Mouse (Mus musculus) erythroid progenitor cell, adult 5-6 weeks (primary cell): ENCODE results near the gene Ext2. TPM values are rescaled to one million over a fixed set of nuclear protein-coding genes. Genes with fewer than 3 reads are reported as not detected.

Experiments
- ATAC-seq: replicated peaks from 2 replicates; pipeline ENCODE4 v1.8.0; 2016; ENCODE audit warnings: moderate number of reproducible peaks, mild to moderate bottlenecking, moderate TSS enrichment, inconsistent platforms; ENCODE audit not compliant: poor library complexity, low FRiP score, severe bottlenecking
- total RNA-seq, 2 experiments: library from RNA; stranded (forward) in 1 of 2; stranded (reverse) in 1 of 2; fragments of 150-400 nt in 1 of 2; fragments of 186-747, 209-891 nt in 1 of 2; gene quantifications; 2 replicates each; pipeline versions ENCODE4 v1.2.3 to v1.2.4; 2015 to 2017; ENCODE audit warnings: low replicate concordance in 2 of 2

The Ext2 gene
- total RNA-seq, 2 experiments from 2014 or later, result 7.0 to 10.1 TPM

DNA sequence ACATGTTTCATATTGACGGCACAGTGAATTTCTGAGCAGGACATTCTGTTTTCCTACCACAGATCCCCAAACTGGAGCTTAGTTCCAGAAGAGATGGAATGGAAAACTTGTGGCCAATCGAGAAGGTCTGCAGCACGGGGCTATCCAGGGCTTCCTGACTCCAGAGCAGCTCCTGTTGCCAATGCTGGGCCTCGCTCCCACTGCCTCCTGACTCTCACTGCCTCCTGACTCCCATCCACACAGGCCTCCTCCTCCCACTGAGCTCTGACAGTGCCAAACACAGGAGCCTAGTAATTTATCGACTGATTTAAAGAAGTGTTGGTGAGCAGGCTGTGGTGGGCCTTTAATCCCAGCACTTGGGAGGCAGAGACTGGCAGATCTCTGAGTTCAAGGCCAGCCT is 14.3 kb downstream of the Ext2 start:
- ATAC-seq, result no peak

DNA sequence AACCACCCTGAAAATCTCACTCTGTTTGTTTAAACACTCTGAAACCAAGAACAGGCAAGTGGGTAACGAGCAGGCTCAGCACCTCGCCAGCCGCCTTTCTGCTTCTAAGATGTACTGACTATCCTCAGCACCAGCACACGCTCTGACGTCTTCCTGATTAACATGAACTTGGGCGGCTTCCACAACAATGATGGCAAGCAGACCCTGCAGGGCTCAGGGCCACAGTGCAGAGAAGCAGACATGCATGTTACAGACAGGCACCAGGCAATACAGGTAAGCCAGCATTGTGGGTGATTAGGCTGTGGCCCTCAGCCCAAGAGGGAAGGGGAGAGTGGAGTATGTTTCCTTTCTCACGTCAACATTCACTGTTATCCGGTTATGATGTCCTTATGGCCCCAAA is 14.9 kb downstream of the Ext2 start:
- ATAC-seq, result no peak

DNA sequence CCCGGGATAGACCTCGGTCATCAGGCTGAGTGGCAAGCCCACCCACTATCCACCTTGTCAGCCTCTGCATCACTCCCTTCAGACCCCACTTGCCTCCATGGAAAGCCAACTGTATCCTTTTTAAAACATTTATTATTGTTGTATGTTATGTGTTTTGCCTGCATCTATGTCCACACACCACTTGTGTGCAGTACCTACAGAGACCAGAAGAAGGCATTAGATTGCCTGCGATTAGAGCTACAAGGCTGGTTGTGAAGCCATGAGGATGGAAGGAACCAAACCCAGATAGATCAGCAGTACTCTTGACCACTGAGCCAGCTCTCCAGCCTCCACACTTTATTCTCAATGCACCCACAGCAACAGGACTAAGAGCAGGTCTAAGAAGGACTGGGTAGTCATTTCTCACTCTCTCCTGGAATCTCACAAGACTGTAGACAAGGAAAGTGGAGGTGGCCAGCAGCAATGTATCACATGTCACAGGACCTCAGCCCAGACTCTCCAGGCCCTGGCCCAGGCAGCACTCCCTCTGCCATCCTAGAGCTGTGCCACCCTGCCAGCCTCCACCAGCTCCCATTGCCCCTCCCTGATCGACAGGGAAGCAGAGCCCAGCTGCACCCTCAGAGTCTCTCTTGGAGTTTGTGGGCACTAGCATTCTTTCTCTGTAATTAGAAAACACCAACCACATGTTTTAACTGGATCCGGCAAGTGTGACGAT is 15.7 kb downstream of the Ext2 start:
- no peak for ATAC-seq

GRCm38 (mm10) chr2:93805523-93805922 is 16.8 kb downstream of the Ext2 start:
- ATAC-seq, result no peak

- no peak for ATAC-seq
Measured at GRCm38 (mm10) chr2:93805066-93805465, 17.3 kb downstream of the Ext2 start.

- no peak for ATAC-seq
Measured at GRCm38 (mm10) chr2:93802947-93803346, 19.4 kb downstream of the Ext2 start.

DNA sequence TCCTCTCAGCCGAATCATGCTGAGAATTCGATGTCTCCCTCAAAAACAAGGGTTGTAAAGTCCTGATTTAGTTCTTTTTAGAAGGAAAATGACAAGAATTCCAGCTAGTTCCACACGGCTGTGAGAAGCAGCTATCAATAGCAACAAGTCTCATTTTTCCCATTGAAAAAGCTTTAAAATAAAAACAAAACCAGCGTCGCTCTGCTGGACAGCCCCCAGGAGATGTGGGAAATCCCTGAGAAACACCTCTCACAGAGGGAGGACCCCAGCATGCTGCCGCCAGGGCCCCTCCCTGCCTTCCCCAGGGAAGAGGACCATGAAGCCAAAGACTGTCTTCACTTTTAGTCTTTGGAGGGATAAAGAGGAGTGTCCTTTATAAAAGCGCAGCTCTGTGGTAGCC is 21.3 kb downstream of the Ext2 start:
- no peak for ATAC-seq

- ATAC-seq, result no peak
Measured at GRCm38 (mm10) chr2:93797162-93797795, 25.1 kb downstream of the Ext2 start.

DNA sequence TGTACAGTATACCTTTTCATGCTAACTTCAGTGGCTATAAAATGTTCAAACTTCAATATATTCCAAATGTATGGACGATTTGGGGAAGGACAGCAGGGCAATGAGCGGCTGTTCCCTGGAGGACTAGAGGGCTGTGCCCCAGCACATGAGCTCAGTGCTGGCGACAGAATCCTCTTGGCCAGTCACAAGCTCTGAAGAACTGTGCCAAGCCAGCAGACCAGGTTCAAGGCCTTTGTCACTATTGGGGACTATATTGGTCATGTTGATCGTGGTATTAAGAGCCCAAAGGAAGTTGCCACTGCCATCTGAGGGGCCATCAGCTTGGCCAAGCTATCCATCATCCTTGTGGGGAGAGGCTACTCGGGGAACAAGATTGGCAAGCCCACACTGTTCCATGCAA is 28.0 kb downstream of the Ext2 start:
- no peak for ATAC-seq

DNA sequence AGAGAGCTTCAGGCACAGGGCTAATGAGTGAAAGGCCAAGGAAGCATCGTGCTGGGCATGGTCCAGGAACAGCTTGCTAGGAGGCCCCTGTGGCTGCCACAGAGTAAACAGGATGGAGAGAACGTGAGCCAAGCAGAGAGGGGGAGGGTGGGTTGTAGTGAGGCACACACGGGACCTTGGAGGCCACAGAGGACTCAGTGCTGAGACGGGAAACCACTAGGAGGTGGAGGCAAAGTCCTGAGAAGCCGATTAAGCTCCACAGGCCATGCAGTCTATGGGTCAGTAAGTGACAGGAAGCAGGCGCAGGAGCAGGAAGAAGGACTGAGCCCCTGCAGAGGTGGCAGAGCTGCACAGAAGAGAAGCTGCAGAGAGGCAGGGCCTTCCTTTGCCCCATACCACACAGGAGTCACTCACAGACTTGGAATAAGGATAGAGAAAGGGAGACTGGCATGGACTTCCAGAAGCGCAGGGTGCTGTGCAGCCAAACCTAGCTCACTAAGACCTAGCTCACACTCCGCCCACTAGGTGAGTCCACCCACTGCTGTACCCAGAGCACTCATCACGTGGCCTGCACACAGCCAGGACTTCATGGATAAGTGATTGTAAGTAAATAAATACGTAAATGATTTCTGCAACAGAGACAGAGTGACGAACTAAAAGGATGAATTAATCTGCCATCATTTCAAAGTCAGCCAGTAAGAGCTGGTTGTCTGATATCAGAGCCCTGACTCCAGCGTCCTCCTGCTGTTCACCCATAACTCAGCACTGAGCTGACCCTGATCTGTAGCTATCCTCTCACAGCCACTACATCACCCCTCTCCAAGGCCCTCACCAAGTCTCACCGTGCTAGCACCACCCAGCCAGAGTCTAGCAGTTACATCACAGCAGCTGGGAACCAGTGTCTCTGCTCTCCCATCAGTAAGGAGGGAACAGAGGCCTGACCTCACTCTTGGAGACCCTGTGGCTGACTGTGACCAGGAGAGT is 30.6 kb downstream of the Ext2 start:
- no peak for ATAC-seq

DNA sequence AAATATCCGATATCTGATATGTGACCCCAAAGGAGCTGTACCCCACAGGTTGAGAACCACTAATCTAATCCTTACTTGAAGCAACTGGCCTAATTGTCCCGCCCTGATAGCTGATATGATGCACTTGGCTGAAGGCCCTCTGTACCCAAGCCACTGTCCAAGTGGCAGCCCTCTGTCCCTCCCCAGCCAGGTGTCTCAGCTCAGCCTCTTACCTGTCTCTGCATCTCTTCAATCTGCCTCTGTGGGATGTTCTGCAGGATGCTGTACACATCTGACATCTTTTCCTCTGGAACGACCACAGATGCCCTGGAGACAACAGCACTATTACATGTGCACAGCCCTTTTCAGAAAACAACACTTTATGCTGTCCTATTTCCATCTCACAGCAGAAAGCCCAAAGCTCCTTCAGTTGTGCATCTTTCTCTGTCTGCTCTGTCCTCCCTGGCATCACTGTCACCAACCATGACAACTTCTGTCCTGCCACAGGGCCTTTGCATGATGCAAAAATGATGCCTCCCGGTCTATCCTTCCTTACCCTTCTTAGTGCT is 31.5 kb downstream of the Ext2 start:
- ATAC-seq, result no peak; the same call in 1 of the 2 replicates

DNA sequence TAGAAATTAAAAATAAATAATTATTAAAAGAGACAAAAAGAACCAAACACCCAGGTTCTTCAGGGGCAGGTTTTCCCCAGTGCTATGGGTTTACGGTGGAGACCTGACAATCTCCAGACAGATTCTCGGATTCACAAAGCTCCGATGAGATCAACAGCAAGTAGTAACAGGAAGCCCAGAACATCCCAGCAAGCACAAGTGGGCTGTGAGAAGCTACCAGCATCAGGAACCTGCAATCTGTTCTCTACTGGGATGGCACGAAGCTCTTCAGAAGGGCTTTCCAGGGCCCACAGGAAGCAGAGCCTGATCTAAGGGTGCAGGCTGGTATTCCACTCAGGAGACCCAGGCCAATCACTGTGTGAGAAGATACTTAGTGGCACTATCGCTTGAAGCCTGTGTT is 33.8 kb downstream of the Ext2 start:
- no peak for ATAC-seq

GRCm38 (mm10) chr2:93786175-93786574 is 36.2 kb downstream of the Ext2 start:
- no peak for ATAC-seq

GRCm38 (mm10) chr2:93785432-93785798 is 37.0 kb downstream of the Ext2 start:
- ATAC-seq, result no peak

GRCm38 (mm10) chr2:93784721-93785431 is 37.5 kb downstream of the Ext2 start:
- ATAC-seq, result no peak

DNA sequence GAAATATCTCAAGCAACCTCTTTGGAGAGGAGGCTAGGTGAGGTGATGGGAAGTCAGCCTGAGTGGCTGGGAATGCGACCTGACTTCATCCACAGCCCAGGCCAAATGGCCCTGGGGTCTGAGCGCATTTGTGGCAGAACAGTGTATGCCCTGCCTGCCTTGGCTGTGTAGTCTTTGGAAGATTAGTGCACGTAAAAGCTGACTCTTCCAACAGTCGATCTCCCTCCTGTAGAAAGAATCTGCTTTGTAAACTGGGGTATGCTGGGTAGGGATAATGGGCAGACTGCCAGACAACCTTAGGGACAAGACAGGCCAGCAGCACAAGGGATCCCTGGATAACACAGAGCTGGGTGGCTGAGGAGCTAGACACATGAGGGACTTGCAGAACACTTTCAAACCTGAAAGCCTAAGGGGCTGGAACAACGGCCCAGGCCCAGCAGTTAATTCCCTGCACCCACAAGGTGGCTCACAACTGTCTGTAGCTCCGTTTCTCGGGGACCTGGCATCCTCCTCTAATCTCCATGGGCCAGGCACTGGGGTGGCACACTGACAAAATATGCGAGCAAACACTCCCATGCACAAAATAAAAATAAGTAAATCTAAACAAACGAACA is 38.3 kb downstream of the Ext2 start:
- no peak for ATAC-seq

DNA sequence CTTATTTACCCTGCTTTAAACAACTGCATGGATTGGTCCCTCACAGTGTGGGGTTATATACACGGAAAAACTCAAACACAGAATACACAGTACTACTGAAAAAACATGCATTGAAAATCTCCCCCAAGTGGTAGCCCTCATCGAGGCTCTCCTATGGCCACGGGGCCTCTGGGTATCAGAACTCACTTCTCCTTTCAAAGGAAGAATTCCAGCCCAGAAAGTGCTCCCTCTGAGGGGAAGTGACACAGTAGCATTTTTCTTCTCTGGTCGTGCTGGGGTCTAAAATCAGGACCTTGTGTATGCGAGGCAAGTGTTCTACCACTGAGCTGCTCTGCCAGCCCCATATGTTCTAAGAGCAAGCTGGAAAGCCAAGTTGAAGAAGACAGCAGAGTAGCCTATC is 39.7 kb downstream of the Ext2 start:
- ATAC-seq, result no peak

DNA sequence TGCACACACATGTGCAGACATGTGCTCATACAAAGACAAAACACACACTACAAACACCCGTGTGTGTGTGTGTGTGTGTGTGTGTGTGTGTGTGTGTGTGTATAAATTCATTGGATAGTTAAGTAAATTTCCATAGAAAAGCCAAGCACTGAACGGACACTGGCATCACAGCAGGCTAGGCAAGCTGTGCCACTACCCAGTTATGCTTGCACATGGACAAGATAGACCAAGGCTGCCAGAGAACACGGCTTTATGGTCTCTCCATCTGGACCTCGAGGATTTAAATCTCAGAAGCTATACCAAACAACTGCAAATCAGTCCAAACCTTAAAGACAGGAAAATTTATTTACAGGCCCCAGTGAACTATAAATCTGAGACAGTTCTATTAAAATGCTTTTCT is 40.2 kb downstream of the Ext2 start:
- ATAC-seq, result no peak

GRCm38 (mm10) chr2:93780528-93780927 is 41.8 kb downstream of the Ext2 start:
- no peak for ATAC-seq

DNA sequence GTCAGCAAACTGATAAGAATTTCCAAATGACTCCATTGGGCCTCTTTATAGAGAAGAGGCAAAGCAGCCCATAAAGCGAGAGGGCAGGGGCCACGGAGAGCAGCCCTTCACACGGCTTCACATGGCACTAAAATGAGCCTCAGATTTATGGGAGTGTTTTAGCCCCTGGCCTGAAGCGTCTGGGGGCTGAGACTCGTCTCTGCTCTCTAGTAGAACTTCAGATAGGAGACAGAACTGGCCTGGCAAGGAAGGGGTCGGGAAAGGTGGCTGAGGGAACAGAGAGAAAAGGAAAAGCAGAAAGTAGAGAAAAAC is 42.5 kb downstream of the Ext2 start:
- ATAC-seq, result no peak
